Mouse (Mus musculus) heart, adult 18-20 months (tissue): Measurements from ENCODE around the gene Zzef1. TPM values are rescaled to one million over a fixed set of nuclear protein-coding genes. Genes with fewer than 3 reads are reported as not detected.

Experiments
- DNase-seq, 2 experiments: peaks; one replicate each; pipeline ENCODE4 v3.0.0; 2021 to 2022; ENCODE audit warnings: mixed read lengths in 1 of 2
- total RNA-seq, 2 experiments: library from RNA; stranded (reverse); gene quantifications; 2 replicates each; pipeline ENCODE4 v1.2.3; 2021

The Zzef1 gene
- total RNA-seq, 2 experiments from 2014 or later, result 16.5 to 19.6 TPM

GRCm38 (mm10) chr11:72805232-72805631, 9.2 kb downstream of the Zzef1 start:
- DNase-seq, result no peak

- no peak for DNase-seq
These were observed 10.5 kb downstream of the Zzef1 start for GRCm38 (mm10) chr11:72806556-72806955.

- no peak for DNase-seq
These were observed 12.0 kb downstream of the Zzef1 start for GRCm38 (mm10) chr11:72807992-72808391.

DNA sequence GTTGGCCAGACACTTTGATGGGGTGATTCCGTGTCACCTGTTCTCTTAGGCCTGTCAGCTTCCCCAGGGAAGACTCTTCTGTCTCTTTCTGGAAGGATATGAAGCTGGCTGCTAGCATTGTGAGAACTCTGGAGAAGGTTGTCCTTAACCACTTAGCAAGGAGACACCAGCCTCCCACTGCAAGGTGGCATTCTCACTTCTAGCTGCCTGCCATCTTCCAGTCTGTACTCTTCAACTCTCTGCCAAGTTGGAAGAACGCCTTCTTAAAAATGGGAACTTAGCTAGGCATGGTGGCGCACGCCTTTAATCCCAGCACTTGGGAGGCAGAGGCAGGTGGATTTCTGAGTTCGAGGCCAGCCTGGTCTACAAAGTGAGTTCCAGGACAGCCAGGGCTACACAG, 17.7 kb downstream of the Zzef1 start:
- no peak for DNase-seq

GRCm38 (mm10) chr11:72814188-72814587, 18.2 kb downstream of the Zzef1 start:
- no peak for DNase-seq

DNA sequence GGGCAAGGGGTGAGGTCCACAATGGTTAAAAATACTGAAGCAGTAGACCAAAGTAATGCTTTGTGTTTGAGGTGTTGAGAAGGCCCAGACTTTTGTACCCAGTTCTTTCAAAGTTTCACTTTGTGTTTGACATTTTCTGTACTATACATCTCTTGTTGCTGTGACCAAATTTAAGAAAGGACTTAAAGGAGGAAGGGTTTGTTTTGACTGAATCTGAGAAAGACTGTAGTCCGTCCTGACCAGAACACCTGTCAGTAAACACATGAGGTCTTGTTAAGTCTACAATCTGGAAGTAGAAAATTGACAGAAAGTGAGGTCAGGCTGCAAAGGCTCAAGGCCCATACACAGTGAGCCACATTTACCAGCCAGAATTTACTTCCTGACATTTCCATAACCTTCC, 20.8 kb downstream of the Zzef1 start:
- DNase-seq, result no peak

DNA sequence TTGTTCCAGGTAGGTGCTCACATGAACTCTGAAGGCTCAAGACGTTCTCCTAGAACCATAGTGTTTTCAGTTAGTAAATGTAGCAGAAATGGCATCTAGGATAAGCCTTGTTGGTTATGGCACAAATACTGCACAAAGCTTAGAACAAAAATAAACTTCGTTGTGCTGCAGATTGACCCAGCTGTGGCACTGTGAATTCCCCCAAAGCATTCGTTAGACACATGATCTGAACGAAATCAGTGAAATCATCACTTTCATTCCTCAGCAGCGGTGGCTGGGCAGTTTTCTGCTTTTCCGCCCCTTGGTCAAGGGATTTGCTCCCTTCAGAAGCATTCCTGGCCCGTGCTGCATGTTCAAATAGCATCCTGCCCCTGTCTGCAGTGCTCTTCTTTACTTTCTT, 22.0 kb downstream of the Zzef1 start:
- no peak for DNase-seq

DNA sequence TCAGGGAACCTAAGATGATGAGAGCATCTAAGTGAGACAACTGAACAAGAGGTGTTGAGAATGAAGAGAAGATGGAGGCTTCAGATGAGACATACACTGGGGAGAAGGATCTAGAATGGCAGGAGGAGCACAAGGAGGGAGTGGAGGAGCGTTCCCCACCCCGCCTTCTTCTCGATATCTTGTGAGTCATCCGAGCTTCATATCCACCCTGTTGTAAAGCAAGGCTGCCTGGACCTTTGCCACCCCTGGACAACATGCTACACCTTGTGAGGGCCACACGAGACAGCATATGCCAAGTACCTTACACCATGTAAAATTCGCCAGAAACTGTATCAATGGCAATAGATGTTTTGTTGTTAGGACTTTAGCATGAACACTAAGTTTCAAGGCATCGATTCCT, 25.0 kb downstream of the Zzef1 start:
- no peak for DNase-seq

- no peak for DNase-seq
These were observed 33.8 kb downstream of the Zzef1 start for GRCm38 (mm10) chr11:72829869-72830268.

GRCm38 (mm10) chr11:72842731-72843130, 46.7 kb downstream of the Zzef1 start:
- no peak for DNase-seq

DNA sequence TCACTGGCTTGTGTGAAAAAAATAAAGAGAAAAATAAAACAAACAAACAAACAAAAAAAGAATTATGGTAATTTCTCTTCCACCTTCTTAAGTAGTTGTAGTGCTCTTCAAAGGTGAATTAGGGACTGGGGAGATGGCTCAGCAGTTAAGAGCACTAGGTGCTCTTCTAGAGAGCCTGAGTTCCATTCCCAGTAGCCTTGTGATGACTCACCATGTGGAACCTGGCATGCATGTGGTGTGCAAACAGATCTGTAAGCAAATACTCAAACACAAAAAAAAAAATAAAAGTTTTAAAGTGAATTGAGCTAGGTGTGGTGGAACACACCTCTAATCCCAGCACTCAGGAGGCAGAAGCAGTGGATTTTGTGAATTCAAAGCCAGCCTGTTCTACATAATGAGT, 47.5 kb downstream of the Zzef1 start:
- DNase-seq, result no peak

DNA sequence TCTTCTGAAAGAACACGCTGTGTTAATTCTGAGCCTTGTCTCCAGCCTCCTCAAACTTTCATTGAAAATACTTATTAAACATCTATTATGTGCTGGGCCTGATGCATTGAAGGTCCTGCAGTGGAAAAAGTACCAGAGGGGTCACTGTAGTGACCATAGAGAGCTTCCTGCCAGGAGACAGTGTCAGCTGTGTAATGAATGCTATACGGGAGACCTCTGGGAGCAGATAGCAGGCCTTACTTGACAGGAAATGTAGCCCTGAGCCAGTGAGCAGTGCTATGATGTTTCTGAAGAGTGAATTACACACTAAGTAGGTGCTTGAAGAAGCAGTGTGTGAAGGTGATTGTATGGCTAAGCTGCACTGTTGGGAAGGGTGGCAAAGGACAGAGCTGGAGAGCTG, 49.5 kb downstream of the Zzef1 start:
- no peak for DNase-seq

DNA sequence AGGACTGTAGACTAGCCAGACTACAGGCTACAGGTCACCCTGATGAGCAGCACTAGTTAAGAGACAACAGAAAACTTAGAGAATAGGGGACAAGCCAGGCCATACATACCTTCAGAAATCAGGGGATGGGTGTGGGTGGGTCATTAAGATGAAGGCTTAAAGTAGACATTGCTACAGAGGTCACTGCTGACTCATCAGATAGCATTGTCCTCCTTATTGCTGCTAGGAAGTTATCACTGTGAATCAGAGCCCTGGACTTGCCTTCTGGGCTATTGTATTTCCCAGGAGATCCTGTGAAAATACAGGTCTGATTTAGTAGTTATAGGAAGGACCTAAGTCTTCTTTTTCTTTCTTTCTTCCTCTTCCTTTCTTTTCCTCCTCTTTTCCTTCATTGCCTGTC, 50.7 kb downstream of the Zzef1 start:
- no peak for DNase-seq

GRCm38 (mm10) chr11:72847831-72848628, 52.0 kb downstream of the Zzef1 start:
- DNase-seq, result no peak

- DNase-seq, result no peak
These were observed 54.5 kb downstream of the Zzef1 start for GRCm38 (mm10) chr11:72850419-72851131.

DNA sequence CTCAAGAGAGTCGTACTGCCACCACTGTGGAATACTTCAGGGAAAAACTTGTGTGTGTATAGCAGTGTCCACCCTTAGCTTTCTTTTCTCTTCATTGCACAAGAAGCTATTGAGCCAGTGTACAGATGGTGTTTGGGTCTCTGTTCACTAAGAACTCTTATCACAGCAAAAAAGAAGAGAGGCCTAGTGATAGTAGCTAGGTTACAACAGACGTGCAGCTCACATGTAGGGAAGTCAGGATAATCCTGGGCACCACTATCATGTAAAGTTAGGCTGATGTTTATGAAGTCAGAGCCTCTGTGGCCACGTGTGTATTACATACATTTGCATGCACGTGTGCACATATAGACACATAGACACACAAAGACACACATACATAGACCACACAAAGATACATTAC, 55.2 kb downstream of the Zzef1 start:
- DNase-seq, result no peak

GRCm38 (mm10) chr11:72852122-72852521, 56.1 kb downstream of the Zzef1 start:
- no peak for DNase-seq

- no peak for DNase-seq
These were observed 57.1 kb downstream of the Zzef1 start for GRCm38 (mm10) chr11:72853086-72853485.

GRCm38 (mm10) chr11:72854251-72854650, 58.2 kb downstream of the Zzef1 start:
- DNase-seq, result no peak

GRCm38 (mm10) chr11:72856764-72857163, 60.7 kb downstream of the Zzef1 start:
- DNase-seq, result no peak

DNA sequence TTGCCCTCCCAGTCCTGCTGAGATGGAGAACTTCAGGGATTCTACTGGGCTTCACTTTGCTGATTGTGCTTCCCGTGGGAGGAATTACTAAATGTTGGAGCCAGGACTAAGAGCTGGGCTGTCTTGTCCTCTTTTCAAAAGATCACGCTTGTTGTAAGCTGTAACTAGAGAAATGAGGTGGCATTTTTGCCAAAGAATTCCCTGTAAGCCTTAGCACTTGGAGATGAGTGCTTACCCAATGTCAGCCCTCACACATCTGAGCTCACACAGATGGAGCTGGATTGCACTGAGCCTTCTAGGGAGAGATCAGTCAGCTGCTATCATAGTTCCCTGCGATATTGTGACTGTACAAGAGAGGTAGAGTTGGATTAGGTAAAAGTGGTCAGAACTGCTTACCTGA, 65.2 kb downstream of the Zzef1 start:
- DNase-seq, result no peak

- DNase-seq, result no peak
These were observed 70.4 kb downstream of the Zzef1 start for GRCm38 (mm10) chr11:72866446-72866845.

GRCm38 (mm10) chr11:72872061-72872460, 76.0 kb downstream of the Zzef1 start:
- DNase-seq, result no peak

DNA sequence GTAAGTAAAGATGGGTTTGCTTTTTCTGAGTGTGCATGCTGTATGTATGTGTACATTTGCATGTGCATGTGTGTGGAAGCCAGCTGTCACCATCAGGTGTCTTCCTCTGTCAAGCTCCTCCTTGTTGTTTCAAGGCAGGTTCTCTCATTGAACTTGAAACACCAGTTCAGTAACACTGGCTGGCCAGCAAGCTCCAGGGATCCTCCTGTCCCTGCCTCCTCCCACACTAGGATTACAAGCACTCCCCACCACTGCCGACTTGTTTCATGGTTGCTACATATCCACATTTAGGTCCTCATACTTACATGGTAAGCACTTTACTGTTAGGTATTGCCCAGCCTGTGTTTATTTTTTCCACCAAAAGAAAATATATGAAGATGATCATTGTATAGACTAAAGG, 96.6 kb downstream of the Zzef1 start:
- DNase-seq, result no peak
